Mouse (Mus musculus) monocyte, adult 2 months (primary cell): ENCODE results near the gene Banf2.
A peak's percentile ranks its signal among the peaks of the same experiment; 100 is the strongest.

Source experiments
- DNase-seq, 2 experiments: peaks; one replicate each; pipeline ENCODE4 v3.0.0; 2022; ENCODE audit warnings: low spot score in 2 of 2, low read depth in 1 of 2

Gene Banf2

GRCm38 (mm10) chr2:144022441-144022840, 10.4 kb upstream of the Banf2 start:
- DNase-seq = no peak

DNA sequence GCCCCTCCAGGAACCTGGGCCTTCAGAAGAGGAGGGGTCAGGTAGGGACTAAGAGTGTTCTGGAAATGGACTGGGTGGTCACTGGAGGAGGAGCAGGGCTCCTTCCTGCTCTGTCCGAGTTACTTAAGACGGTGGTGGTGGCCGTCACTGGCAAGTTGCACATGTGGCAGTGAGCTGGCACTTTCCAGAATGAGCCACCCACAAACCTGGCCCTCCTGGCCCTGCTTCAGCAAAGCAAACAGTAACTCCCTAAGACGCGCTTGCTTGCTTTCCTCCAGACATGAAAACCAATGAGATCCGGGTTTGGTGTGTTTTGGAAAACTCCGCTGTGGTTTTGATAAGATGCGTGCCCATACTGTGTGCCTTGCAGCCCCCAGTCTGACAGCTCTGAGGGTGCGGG, 7.5 kb upstream of the Banf2 start:
- DNase-seq = no peak

- no peak for DNase-seq
Observed at GRCm38 (mm10) chr2:144026456-144026855, 6.4 kb upstream of the Banf2 start.

DNA sequence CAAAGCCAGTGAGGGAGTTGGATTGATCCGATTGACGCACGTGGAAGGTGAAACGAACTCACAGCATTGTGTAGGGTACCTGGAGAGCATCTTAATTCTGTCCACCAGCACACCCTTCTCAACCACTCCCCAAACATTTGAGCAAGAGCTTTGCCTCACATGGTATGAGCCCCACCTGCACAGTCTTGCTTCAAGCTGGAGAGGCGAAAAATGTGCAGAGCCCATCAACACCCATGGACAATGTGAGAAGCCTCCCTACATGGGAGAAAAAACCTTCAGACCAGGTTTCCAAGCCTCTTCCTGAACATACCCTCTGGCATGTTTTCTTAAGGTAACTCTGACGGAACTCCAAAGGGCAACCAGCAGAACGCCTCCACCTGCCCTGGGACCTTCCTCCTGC, 2.1 kb upstream of the Banf2 start:
- no peak for DNase-seq

DNA sequence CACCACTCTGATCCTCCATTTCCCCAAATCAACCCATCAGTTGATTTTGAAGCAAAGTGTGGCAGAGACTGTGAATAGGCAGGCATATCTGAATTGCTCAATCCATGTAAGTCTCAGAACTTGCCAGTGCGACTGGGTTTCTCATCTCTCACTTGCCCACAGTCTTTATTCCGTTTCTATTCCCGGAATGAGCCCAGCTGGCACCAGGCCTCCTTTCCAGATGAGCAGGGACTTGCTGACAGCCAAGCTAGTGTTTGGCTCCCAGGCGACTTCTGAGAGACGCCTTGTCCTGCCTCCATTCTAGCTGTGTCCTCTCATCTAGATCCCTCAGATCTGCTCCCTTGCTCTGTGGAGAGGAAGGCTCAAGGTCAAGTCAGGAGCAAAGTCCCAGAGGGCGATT, 11.9 kb downstream of the Banf2 start:
- no peak for DNase-seq

DNA sequence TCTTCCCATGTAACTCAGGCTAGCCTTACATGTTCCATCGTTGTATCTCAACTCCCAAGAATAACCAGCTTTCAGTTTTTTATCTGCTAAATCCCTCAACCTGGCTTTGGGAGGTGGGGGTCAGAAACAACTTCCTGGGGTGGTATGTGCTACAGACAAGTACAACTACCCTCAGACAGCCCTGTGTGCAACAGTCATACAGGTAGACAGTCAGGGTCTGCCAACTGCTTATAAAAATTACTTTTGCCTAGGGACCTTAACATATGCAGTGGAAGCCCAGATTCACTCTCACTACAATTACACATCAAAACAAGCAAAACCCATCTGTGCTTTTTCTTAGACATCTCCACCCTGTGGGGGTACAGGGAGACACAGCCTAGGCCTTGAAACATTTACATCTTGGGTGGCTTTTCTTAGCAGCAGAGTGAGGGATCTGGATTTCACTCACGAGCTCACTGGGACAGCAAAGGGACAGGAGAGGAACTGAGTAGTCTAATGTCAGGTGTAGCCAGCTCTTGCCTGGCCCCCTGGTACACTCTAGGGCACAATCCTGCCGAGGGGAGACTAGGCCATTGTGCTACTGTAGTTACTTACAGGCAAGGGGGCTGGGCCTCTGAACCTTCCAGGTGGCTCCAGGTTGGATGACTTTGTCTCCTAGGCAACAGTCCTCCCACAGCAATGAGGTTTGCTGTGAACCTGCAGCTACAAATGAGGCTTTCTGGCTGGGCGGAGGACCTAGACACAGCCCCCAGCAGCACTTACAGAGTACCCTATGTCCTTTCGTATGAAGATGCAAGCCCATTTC, 13.1 kb downstream of the Banf2 start:
- no peak for DNase-seq

DNA sequence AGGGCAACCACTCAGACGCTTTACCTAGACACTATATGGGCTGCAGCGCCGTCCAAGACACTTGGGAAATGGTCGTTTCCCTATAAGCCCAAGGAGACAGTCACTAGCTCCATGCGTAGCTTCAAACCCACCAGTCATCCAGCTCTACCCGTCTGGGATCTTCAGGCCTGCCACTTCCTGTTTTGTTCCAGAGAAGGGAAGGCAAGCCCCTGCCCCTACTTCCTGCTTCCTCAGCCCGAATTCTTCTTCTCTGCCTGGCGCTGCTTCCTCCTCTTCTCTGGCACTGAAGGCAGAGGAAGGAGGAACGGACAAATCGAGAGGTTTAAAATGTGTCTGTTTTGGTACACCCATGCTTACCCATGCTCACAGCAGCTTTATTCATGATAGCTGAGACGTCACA, 14.1 kb downstream of the Banf2 start:
- DNase-seq = peak in 1 of 2 experiments; percentile 10

DNA sequence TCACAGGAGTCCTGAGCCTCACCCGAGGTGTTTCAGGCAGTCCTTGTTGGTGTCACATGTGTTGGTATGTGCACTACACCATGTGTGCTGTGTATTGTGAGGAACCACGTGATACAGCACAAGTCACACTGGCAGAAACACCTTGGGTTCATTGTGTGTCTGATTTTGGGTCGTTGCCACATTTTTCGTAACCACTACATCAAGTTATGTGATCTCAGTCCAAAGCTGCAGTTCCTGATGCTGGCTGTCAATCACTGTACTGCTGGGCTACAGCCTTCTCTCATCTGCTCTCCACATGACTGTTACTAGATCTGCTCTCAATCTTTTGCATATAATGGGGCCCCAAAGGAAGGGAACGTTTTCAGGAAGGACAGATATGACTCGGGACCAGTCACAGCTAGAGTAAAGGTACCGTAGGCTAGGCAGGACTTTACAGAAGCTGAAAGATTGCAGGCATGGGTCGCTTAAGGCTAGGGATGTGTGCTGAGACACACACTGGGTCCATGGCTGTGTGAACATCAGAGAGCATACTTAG, 17.4 kb downstream of the Banf2 start:
- no peak for DNase-seq

- DNase-seq = no peak
Observed at GRCm38 (mm10) chr2:144050861-144051260, 18.0 kb downstream of the Banf2 start.

GRCm38 (mm10) chr2:144052410-144053065, 19.7 kb downstream of the Banf2 start:
- DNase-seq = no peak

DNA sequence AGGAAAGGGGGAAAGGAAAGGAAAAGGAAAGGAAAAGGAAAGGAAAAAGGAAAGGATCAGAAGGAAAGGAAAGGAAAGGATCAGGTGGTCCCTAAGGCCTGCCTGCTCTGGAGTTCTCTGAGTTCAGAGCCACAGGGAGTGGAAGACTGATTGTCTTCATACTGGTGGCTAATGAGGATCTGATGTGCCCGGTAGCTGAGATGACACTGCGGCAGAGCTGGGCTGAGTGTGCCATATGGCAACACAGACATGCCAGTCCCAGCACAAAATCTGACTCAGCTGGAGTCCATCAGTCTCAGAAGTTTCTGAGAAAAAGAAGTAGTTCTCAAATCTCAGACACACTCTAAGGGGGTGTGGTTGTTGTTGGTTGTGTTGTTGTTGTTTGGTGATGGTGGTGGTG, 24.9 kb downstream of the Banf2 start:
- DNase-seq = no peak

DNA sequence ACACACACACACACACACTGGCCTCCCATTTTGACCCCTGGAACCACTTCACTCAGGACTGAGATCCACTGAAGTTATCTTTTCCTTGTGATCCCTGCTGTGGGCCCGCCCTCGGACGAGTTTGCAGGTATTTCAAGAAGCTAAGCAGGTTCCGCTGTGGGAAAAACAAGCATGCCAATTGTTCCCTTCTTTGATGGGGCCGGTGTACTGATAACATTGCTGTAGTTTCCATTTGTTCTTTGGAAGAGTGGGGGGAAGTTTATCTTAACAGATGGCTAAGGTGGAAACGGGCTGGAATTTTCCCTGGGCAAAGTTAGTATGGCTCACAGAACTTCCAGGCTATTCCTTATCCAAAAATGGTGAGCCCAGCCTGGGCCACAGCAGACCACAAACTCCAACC, 28.8 kb downstream of the Banf2 start:
- no peak for DNase-seq

DNA sequence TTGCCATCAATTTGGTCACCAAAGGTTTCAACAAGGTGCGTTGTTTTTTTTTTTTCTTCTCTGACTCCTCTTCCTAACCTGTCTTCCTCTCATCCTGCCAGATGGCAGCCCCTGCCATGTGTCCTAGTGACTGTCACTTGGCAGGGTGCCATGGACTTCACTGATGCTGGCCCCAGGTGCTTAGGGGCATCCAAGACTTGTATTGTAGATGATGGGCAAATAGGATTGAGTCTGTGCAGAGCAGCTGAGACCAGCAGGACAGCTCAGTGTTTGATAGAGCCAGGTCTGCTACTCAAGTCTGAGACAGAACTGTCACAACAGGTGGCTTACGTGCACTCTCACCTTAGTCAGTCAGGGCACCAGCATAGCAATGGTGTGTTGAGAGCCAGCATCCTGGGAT, 32.6 kb downstream of the Banf2 start:
- no peak for DNase-seq

- no peak for DNase-seq
Observed at GRCm38 (mm10) chr2:144069663-144070062, 36.8 kb downstream of the Banf2 start.

- no peak for DNase-seq
Observed at GRCm38 (mm10) chr2:144070479-144070878, 37.6 kb downstream of the Banf2 start.

DNA sequence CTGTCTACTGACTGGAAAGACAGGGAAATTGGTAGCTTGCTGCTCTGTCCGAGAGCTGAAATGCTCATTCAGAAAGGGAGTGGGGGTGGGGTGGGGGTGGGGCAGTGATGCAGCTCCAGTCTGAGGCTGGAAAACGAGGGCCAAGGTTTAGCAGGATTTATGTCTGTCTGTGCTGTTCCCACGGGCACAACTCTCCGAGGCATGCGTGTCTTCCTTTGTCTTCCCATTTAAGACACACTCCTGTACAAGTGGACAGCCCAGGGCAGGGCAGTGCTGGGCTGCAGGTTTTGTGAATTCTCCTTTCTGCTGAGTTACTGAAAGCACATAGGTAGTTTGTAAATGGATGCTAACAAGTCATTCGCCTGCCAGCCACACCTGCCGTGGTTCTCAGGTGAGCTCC, 39.8 kb downstream of the Banf2 start:
- DNase-seq = no peak

- no peak for DNase-seq
Observed at GRCm38 (mm10) chr2:144074059-144074458, 41.2 kb downstream of the Banf2 start.

GRCm38 (mm10) chr2:144076625-144077024, 43.8 kb downstream of the Banf2 start:
- DNase-seq = no peak

GRCm38 (mm10) chr2:144078897-144079296, 46.0 kb downstream of the Banf2 start:
- no peak for DNase-seq

DNA sequence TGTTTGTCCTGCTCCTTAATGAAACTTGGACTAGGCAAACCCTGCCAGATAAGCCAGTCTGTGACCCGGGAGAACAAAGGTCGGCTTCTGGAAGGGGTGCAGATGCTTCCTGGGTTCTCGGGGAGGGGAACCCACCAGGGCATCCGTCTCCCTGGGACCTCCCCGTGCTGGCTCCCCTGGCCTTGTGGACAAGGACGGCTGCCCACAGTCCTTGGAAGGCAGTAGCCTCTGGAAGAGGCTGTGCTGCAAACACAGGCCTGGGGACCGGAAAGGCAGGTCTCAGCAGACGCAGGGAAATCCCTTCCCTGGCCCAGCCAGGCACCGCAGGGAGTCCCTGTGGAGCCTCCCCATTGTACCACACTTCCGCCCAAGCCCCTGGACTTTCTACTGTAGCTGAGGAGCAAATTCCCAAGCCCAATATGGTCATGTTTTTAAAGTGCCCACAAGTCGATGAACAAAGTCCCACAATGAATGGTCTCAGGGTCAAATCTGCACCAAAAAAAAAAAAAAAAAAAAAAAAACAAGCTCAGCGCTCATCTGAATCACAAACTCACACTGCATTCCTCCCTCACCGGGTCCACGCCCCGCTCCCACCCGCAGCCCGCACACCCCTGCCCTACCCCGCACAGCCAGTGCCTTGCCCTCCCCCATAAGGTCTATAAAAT, 53.5 kb downstream of the Banf2 start:
- DNase-seq = no peak

DNA sequence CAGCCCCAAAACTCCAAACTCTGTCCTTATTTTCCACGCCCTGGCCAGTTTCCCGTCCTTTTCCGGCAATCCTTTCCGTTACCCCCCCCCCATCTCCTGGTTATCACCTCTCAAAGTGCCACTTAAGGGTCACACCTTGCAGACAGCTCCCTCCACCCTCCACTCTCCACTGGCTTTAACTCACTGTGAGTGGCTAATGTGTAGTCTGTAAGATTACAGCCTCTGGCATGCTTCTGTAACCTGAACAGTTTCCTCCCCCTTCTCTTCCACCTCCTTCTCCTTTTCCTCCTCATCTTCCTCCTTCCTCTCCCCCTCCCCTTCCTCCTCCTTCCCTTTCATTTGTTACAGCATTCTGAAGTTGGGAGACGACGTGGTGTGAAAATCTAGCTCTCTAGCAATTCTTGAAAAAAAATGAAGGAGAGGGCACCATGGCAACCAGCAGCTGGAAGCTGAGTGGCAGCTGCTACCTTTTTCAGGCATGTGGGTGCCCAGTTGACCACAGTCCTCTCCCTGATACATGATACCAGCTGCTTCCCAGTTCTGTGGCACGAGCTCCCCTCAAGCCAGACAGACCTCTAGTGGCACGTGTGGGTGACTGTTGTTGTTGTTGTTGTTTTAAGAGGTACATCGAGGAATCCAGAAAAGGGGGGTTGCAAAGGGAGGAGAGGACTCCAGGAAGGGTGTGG, 55.2 kb downstream of the Banf2 start:
- DNase-seq = no peak
